Mouse (Mus musculus): Measurements from ENCODE around the gene Xirp2. TPM values are rescaled to one million over a fixed set of nuclear protein-coding genes. Genes with fewer than 3 reads are reported as not detected.

Gene Xirp2
- polyA plus RNA-seq (2017; shearing (Covaris generic)) = not detected

DNA sequence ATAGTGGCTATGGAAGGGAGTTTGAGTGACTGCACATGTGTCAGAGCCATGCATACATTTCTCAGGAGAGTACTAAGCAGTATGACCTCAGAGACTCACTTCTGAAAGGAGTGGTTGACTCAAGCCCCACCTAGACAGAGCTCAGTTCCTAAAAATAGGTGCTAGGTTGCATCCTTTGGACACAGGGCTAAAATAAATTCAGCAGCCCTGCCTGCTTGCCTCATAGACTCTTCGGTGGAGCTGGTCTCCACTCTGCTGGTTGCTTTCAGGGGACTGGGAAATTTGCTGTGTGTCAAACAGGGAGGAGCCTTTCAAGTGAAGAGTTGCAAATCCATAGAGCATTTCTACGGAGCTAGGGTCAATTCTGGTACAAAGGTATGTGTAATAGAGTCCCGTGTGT, at the start of gene Xirp2:
Gene Xirp2, plus strand, starts transcription at position 223 of the 400 bp plus-strand sequence.

GRCm38 (mm10) chr2:67413425-67413824, 32.4 kb upstream of the Xirp2 start, which contains the start of gene Gm21830:
Gm21830 (plus strand) TSS chr2:67413725.

DNA sequence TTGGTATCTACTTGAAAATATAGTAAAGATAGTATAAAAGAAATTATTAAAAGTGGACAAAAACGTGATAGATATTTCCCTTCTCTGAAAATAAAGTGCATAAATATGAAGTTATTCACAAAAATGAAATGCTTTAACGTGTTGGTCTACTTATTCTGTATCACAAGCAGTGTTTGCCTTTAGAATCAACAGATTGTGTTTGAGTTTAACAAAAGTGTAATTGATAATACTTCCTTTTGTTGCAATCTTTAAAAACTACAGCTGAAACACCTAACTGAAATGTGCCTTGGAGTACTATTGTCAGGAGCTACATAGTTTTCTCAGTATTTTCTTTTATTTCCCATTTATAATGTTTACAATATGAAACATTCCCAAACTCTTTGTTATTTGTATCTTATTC, 12.7 kb upstream of the Xirp2 start, which contains the start of gene Gm26727:
Gene Gm26727, minus strand, starts transcription at position 101 of the 400 bp plus-strand sequence.

DNA sequence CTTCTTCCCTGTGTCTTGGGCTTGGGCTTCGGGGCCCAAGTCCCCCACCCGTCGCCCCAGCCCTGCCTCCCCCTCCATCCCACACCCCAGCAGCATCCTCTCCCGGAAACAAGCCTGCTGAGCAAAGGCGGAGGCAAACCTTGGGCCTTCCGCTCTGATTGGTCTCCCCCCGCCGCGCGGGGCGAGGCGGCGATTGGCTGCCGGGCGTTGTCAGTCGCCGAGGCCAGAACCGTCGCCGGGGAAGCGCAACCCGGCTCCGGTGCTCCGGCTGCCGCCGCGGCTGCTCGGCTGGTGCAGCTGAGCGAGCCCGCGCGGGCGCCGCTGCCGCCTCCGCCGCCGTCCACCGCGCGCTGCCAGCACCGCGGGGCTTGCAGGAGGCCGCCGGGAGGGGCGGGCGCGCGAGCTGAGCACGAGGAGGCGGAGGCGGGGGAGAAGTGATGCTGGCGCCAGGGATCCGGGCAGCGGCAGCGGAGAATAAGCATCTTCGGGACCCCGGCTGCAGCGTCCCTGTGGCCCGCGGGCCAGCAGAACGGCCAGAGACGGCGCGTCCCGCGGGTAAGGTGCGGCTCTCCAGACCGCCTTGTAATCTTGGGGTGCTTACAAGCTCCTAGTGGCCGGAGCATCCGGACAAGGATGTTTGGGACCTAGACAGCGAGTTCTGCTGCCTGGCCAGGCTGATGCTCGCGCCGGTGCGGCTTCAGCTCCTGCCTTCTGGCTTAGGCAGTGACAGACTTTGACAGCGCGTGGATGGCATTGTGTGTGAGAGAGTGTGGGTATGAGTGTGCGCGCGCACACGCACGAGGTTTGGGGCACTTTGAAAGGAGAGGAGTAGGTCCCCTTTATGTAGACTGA, 119.9 kb downstream of the Xirp2 start, which contains the start of gene B3galt1:
Gene B3galt1, plus strand, starts transcription at position 392 of the 852 bp plus-strand sequence.

Other genes with a start within 250 kb of the Xirp2 start
- not detected for gene Gm21830, start 32.3 kb upstream of the Xirp2 start, polyA plus RNA-seq (2017; shearing (Covaris generic))
- not detected for gene Gm26727, start 12.8 kb upstream of the Xirp2 start, polyA plus RNA-seq (2017; shearing (Covaris generic))
- gene B3galt1, start 119.9 kb downstream of the Xirp2 start, polyA plus RNA-seq (2017; shearing (Covaris generic)) = 0.20 TPM